Mouse (Mus musculus) retina, postnatal 1 day (tissue): ENCODE measurements around the gene Ggt1.
"Not testable (repeated sequence)": the region's sequence is repeated elsewhere in the genome, so short reads cannot be mapped to it uniquely, and the experiment has no call there.

Source experiments
- DNase-seq: peaks from one replicate; pipeline ENCODE4 v3.0.0-alpha.2; 2012

The Ggt1 gene

GRCm38 (mm10) chr10:75561071-75561654 is at the start of gene Ggt1:
TSS of gene Ggt1 (plus strand) at chr10:75561604.
- no peak for DNase-seq

GRCm38 (mm10) chr10:75511897-75512296 is 49.5 kb upstream of the Ggt1 start:
- DNase-seq = no peak

GRCm38 (mm10) chr10:75512796-75513195 is 48.6 kb upstream of the Ggt1 start:
- no peak for DNase-seq

GRCm38 (mm10) chr10:75513306-75514067 is 47.9 kb upstream of the Ggt1 start:
- DNase-seq = peak; percentile 25

GRCm38 (mm10) chr10:75514361-75514760 is 47.0 kb upstream of the Ggt1 start:
- no peak for DNase-seq

GRCm38 (mm10) chr10:75515216-75516037 is 46.0 kb upstream of the Ggt1 start:
- DNase-seq = no peak

- no peak for DNase-seq
These were observed 45.2 kb upstream of the Ggt1 start for GRCm38 (mm10) chr10:75516038-75516723.

GRCm38 (mm10) chr10:75516724-75517072 is 44.7 kb upstream of the Ggt1 start:
- no peak for DNase-seq

GRCm38 (mm10) chr10:75517073-75517757 is 44.2 kb upstream of the Ggt1 start, which contains the start of gene Snrpd3:
TSS of gene Snrpd3 (plus strand) at chr10:75517551.
- peak; percentile 98 for DNase-seq

- peak; percentile 98 for DNase-seq
These were observed 43.7 kb upstream of the Ggt1 start, which contains the start of gene Gucd1 for GRCm38 (mm10) chr10:75517758-75518143. TSS of gene Gucd1 (minus strand) at chr10:75517972.

- DNase-seq = no peak
These were observed 40.8 kb upstream of the Ggt1 start for GRCm38 (mm10) chr10:75520581-75520980.

GRCm38 (mm10) chr10:75521643-75522042 is 39.8 kb upstream of the Ggt1 start:
- no peak for DNase-seq

- DNase-seq = not testable (repeated sequence)
These were observed 36.0 kb upstream of the Ggt1 start for GRCm38 (mm10) chr10:75525450-75525849.

- no peak for DNase-seq
These were observed 31.1 kb upstream of the Ggt1 start for GRCm38 (mm10) chr10:75530322-75530721.

GRCm38 (mm10) chr10:75531532-75532090 is 29.8 kb upstream of the Ggt1 start:
- no peak for DNase-seq

GRCm38 (mm10) chr10:75534216-75534615 is 27.2 kb upstream of the Ggt1 start:
- DNase-seq = no peak

- no peak for DNase-seq
These were observed 26.5 kb upstream of the Ggt1 start for GRCm38 (mm10) chr10:75534934-75535333.

- no peak for DNase-seq
These were observed 26.0 kb upstream of the Ggt1 start for GRCm38 (mm10) chr10:75535423-75535822.

- DNase-seq = no peak
These were observed 25.3 kb upstream of the Ggt1 start for GRCm38 (mm10) chr10:75536123-75536522.

GRCm38 (mm10) chr10:75547901-75548300 is 13.5 kb upstream of the Ggt1 start:
- no peak for DNase-seq

- no peak for DNase-seq
These were observed 12.9 kb upstream of the Ggt1 start for GRCm38 (mm10) chr10:75548486-75548885.

- DNase-seq = no peak
These were observed 11.5 kb upstream of the Ggt1 start for GRCm38 (mm10) chr10:75549886-75550285.
